Mouse (Mus musculus): Measurements from ENCODE around the gene Camta1.

Gene Camta1

GRCm38 (mm10) chr4:151773007-151773406, 88.7 kb downstream of the Camta1 start:
- no peak for TF ChIP-seq GATA4 (IDR thresholded peaks at IDR 0.05; ENCODE audit: insufficient replicate concordance, low read length)

GRCm38 (mm10) chr4:151770697-151771096, 91.0 kb downstream of the Camta1 start:
- TF ChIP-seq GATA4 (IDR thresholded peaks at IDR 0.05; ENCODE audit: insufficient replicate concordance, low read length), result no peak

- no peak for TF ChIP-seq GATA4 (IDR thresholded peaks at IDR 0.05; ENCODE audit: insufficient replicate concordance, low read length)
Observed at GRCm38 (mm10) chr4:151767786-151768185, 93.9 kb downstream of the Camta1 start.

GRCm38 (mm10) chr4:151767361-151767760, 94.3 kb downstream of the Camta1 start:
- TF ChIP-seq GATA4 (IDR thresholded peaks at IDR 0.05; ENCODE audit: insufficient replicate concordance, low read length), result no peak

- TF ChIP-seq GATA4 (IDR thresholded peaks at IDR 0.05; ENCODE audit: insufficient replicate concordance, low read length), result no peak
Observed at GRCm38 (mm10) chr4:151765376-151765775, 96.3 kb downstream of the Camta1 start.

- TF ChIP-seq GATA4 (IDR thresholded peaks at IDR 0.05; ENCODE audit: insufficient replicate concordance, low read length), result no peak
Observed at GRCm38 (mm10) chr4:151763928-151764327, 97.7 kb downstream of the Camta1 start.

GRCm38 (mm10) chr4:151759095-151759494, 102.6 kb downstream of the Camta1 start:
- TF ChIP-seq GATA4 (IDR thresholded peaks at IDR 0.05; ENCODE audit: insufficient replicate concordance, low read length), result no peak

- no peak for TF ChIP-seq GATA4 (IDR thresholded peaks at IDR 0.05; ENCODE audit: insufficient replicate concordance, low read length)
Observed at GRCm38 (mm10) chr4:151758337-151758736, 103.3 kb downstream of the Camta1 start.

GRCm38 (mm10) chr4:151757261-151757660, 104.4 kb downstream of the Camta1 start:
- TF ChIP-seq GATA4 (IDR thresholded peaks at IDR 0.05; ENCODE audit: insufficient replicate concordance, low read length), result no peak

GRCm38 (mm10) chr4:151756400-151756799, 105.3 kb downstream of the Camta1 start:
- TF ChIP-seq GATA4 (IDR thresholded peaks at IDR 0.05; ENCODE audit: insufficient replicate concordance, low read length), result no peak

- TF ChIP-seq GATA4 (IDR thresholded peaks at IDR 0.05; ENCODE audit: insufficient replicate concordance, low read length), result no peak
Observed at GRCm38 (mm10) chr4:151753231-151753630, 108.4 kb downstream of the Camta1 start.

- TF ChIP-seq GATA4 (IDR thresholded peaks at IDR 0.05; ENCODE audit: insufficient replicate concordance, low read length), result no peak
Observed at GRCm38 (mm10) chr4:151752551-151752950, 109.1 kb downstream of the Camta1 start.

GRCm38 (mm10) chr4:151751270-151751945, 110.3 kb downstream of the Camta1 start:
- TF ChIP-seq GATA4 (IDR thresholded peaks at IDR 0.05; ENCODE audit: insufficient replicate concordance, low read length), result no peak

GRCm38 (mm10) chr4:151747723-151748122, 114.0 kb downstream of the Camta1 start:
- TF ChIP-seq GATA4 (IDR thresholded peaks at IDR 0.05; ENCODE audit: insufficient replicate concordance, low read length), result no peak

GRCm38 (mm10) chr4:151746002-151746606, 115.6 kb downstream of the Camta1 start:
- no peak for TF ChIP-seq GATA4 (IDR thresholded peaks at IDR 0.05; ENCODE audit: insufficient replicate concordance, low read length)

GRCm38 (mm10) chr4:151741249-151742137, 120.2 kb downstream of the Camta1 start:
- TF ChIP-seq GATA4 (IDR thresholded peaks at IDR 0.05; ENCODE audit: insufficient replicate concordance, low read length), result no peak
